Mouse (Mus musculus): ENCODE data around the gene Mcpt1.
"Not testable (repeated sequence)": the region's sequence is repeated elsewhere in the genome, so short reads cannot be mapped to it uniquely, and the experiment has no call there.

Gene Mcpt1

DNA sequence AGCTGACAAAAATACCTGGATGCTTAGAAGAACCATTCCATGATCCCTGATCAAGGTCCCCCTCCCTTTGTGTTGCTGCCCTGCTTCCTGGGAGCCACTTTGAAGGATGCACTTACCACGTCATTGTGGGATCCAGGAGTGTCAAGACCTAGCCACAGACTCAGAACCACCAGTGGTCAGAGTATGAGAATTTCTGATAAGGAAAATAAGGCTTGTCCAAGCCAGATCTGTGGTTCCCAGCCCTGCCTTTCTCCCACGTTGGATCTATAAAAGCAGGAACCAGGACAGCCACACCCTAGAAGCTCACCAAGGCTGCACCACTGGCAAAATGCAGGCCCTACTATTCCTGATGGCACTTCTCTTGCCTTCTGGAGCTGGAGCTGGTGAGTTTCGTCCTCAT, at the start of gene Mcpt1:
Gene Mcpt1 (plus strand): TSS at position 301 of the 400 bp plus-strand sequence.
- DNase-seq (ENCODE audit: low spot score) = not testable (repeated sequence)

DNA sequence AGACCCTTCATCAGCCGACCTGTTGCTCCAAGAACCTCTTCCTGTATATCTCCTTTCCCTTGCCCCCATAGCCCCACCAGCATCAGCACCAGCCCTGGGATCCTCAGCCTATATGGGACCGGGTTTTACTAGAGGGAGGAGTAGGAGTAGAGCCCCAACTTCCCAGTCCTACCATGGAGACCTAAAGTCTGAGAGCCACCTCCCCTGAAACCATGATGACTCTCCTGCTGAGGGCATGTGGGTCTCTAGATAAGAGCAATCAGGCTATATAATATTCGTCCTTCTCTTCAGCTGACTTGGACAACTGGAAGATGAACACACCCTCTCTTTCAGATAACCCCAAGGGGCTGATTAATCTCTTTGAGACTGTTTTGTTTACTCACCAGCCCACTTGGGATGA, 30.3 kb upstream of the Mcpt1 start:
- not testable (repeated sequence) for DNase-seq (ENCODE audit: low spot score)

DNA sequence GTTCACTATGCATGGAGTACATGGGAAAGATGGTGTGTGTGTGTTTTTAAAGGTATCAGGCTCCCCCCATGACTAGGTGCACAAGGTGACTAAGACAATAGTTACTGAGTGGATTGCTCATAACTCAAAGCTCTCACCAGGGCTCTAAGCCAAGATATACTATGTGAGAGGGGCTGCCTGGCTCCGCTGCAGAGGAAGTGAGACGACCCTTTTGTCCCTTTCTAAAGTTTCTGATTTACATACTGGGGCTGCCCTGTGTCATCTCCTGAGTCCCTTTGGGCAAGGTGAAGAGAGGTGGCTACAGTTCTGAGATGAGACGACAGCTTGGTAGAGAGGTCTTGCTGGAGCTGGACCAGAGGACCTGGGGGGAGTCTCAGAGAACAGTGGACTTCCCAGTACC, 4.6 kb upstream of the Mcpt1 start:
- no peak for DNase-seq (ENCODE audit: low spot score)

DNA sequence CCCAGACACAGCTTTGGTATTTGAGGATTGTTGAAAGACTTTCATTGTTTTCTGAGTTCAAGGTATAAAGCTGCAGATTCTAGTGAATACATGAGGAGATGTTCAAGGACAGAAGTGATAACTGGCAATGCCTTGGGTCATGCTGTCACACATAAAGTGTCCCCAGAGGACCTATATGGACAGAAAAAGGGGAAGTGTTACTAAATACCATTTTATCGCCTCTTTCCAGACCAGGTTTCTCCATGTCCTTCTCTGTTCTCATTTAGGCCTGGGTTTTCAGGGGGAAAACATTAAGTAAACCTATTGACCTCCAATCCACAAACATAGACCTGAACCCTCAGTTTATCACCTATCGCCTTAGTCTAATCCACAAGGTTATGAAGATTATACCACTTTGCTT, 3.8 kb upstream of the Mcpt1 start:
- no peak for DNase-seq (ENCODE audit: low spot score)

DNA sequence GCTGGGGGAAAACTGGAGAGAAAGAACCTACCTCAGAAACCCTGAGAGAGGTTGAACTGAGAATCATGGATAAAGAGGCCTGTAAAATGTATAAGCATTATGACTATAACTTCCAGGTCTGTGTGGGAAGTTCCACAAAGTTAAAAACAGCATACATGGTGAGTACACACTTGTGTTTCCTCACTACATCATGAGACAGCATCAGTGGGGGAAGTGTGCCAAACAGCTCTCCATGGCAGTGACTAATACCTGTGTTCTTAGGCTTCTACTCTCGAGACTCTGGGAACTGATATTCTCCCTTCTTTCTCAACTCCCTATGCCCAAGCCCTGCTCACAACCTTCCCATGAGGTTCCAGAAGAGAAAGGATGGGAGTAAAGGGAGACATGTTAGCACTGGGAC, 1.7 kb downstream of the Mcpt1 start:
- DNase-seq (ENCODE audit: low spot score) = no peak

DNA sequence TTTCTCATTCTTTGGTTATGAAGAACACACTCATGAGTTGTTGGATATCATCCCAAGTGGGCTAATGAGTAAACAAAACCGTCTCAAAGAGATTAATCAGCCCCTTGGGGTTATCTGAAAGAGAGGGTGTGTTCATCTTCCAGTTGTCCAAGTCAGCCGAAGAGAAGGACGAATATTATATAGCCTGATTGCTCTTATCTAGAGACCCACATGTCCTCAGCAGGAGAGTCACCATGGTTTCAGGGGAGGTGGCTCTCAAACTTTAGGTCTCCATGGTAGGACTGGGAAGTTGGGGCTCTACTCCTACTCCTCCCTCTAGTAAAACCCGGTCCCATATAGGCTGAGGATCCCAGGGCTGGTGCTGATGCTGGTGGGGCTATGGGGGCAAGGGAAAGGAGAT, 3.5 kb downstream of the Mcpt1 start:
- not testable (repeated sequence) for DNase-seq (ENCODE audit: low spot score)

DNA sequence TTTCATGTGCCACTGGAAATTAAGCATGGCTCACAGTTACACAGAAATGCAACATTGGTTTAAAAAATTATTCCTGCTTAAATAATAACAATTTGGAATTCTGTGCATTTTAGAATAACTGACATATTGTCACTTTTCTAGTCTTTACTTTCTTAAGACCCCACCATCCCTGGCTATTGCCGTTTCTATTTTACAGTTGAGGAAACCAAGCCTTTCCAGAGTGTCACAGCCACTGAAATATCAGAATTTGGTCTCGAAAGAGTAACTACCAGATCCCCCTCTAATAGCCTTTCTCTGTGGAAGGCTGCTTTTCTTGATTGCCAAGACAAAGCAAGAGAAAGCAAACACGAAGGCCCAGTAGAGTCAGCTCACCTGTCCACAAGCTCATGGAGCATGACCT, 12.6 kb downstream of the Mcpt1 start, which contains the start of gene Mcpt9:
Gene Mcpt9 (minus strand): TSS at position 101 of the 400 bp plus-strand sequence.
- DNase-seq (ENCODE audit: low spot score) = not testable (repeated sequence)

DNA sequence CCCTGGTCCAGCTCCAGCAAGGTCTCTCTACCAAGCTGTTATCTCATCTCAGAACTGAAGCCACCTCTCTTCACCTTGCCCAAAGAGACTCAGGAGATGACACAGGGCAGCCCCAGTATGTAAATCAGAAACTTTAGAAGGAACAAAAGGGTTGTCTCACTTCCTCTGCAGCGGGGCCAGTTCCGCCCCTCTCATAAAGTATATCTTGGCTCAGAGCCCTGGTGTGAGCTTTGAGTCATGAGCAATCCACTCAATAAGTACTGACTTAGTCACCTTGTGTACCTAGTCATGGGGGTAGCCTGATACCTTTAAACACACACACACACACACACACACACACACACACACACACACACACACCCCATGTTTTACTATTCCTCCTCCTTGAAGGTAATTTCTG, 16.7 kb downstream of the Mcpt1 start:
- DNase-seq (ENCODE audit: low spot score) = no peak

DNA sequence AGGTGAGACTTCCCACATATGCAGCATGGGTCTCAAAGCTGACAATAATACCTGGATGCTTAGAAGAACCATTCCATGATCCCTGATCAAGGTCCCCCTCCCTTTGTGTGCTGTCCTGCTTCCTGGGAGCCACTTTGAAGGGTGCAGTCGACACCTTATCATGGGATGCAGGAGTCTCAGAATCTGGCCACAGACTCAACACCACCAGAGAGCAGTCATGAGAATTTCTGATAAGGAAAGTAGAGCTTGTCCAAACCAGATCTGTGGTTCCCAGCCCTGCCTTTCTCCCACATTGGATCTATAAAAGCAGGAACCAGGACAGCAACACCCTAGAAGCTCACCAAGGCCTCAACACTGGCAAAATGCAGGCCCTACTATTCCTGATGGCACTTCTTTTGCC, 24.0 kb downstream of the Mcpt1 start, which contains the start of gene Mcpt2:
Gene Mcpt2 (plus strand): TSS at position 250 of the 400 bp plus-strand sequence.
- not testable (repeated sequence) for DNase-seq (ENCODE audit: low spot score)

DNA sequence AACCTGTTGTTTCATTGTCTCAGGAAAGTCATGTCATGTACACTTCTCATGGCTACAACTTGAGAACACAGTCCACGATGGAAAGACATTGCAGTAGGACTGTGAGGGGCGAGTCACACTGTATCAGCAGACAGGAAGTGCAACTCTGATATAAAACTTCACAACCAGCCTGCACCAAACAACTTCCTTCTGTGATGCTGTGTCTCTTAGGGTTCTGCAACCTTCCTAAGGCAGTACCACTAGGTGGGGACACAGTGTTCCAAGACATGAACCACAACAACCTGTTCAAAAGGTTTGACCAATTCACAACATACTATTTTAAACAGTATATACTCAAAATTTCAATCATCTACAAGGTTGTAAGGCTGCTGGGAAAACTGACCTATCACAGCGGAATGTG, 37.6 kb downstream of the Mcpt1 start:
- DNase-seq (ENCODE audit: low spot score) = no peak

DNA sequence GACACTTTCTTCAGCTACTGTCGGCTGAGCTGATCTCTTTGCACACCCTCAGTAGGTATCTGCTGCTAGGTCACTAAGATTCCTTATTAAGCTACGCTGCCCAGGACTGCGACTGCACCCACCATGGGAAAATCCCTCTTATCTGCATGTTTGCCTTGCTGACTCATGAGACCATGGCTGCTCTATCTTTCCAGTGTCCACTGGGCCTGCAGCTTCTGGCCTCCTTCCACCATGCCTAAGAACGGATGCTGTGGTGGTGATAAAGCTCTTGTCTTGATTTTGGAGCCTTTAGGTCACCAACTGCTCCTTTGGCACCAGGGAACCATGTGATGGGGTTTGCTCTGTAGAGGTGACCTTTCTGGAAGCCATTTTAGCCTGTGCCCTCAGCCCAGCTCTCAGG, 40.0 kb downstream of the Mcpt1 start:
- DNase-seq (ENCODE audit: low spot score) = no peak

DNA sequence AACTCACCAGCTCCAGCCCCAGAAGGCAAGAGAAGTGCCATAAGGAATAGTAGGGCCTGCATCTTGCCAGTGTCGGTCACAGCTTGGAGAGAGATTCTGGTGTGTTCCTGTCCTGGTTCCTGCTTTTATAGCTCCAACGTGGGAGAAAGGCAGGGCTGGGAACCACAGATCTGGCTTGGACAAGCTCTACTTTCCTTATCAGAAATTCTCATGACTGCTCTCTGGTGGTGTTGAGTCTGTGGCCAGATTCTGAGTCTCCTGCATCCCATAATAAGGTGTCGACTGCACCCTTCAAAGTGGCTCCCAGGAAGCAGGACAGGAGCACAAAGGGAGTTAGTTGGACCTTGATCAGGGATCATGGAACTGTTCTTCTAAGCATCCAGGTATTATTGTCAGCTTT, 44.4 kb downstream of the Mcpt1 start, which contains the start of gene Mcpt4:
Gene Mcpt4 (minus strand): TSS at position 101 of the 400 bp plus-strand sequence.
- not testable (repeated sequence) for DNase-seq (ENCODE audit: low spot score)

Data from ovary, adult 18-20 months (tissue).